ENCODE assay signal across 22 mouse cellular contexts in the genomic region with DNA sequence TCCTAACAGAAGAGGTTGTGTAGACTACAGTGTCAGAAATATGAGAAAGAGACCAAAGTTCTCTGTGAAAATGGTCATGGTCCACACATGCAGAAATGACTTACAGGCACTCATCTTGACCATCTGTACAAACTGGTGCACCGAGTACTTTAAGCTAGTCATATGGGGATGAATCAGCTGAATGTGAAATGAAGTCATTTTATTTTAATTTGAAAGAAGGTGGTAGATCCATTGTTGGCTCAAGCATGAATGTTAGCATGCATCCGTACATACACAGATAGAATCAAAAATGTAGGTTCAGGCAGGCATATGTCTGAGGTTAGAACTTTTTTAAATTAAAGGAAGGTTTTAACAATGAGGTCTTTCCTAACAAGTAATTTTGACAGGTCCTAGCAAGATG.
DNase-seq lines count a peak whose midpoint lies in the region; ATAC-seq lines count a peak whose summit lies in the region.
"Had no signal": no experiment of that assay in that cellular context is flagged by ENCODE, and none has a peak within 500 bp of the region (broad histone marks: within the 10 kb centered on the region; RNA-seq: fewer than 3 reads in every experiment).

No protein-coding gene starts in this region.

- H3K27ac ChIP-seq in hindbrain, embryonic 12.5 days, result no peak overlapping the region

- WGBS in hindbrain, embryonic 12.5 days, result 81% methylated on average over 2 of the region's 2 CpGs

- H3K36me3 ChIP-seq in hindbrain, embryonic 12.5 days, result no peaks in the 10 kb centered on the region
- H3K36me3 ChIP-seq: G1E had no signal

- DNase-seq in frontal cortex, adult 2 months (ENCODE audit: extremely low spot score in 1 of 2, low spot score in 1 of 2), result no peak
- DNase-seq in right cerebral cortex, adult 18-20 months, result peak; percentile 11
- no peak for DNase-seq in right cerebral cortex, postnatal 4 days
- peak; percentile 49 for DNase-seq in brain, adult 2 months (ENCODE audit: low read depth, low spot score)
- DNase-seq: adrenal gland, adult 2 months; adrenal gland, adult 8-10 months; adrenal gland, postnatal 10 days; adrenal gland, postnatal 14 days; adrenal gland, postnatal 25 days; adrenal gland, postnatal 36 days; B cell, adult 2 months; cerebellum, adult 11 months; cerebellum, adult 11-12 months; cerebellum, adult 18-20 months; cerebellum, adult 2 months had no signal

- ATAC-seq in frontal cortex, adult (ENCODE audit: low TSS enrichment), result peak; percentile 91
- no peak for ATAC-seq in hindbrain, embryonic 12.5 days (ENCODE audit: low FRiP score)
- ATAC-seq: activated CD4-positive, CD25-positive, alpha-beta regulatory T cell, adult 4 months; CD4-positive, CD25-positive, alpha-beta regulatory T cell, adult 4 months; Patski had no signal

- no peaks in the 10 kb centered on the region for H3K4me1 ChIP-seq in hindbrain, embryonic 12.5 days

- no peaks in the 10 kb centered on the region for H3K9me3 ChIP-seq in hindbrain, embryonic 12.5 days (replicated peaks)
- H3K9me3 ChIP-seq: G1E had no signal

- no peak overlapping the region for H3K9ac ChIP-seq in hindbrain, embryonic 12.5 days

- no peak overlapping the region for H3K4me2 ChIP-seq in hindbrain, embryonic 12.5 days (replicated peaks)

- H3K4me3 ChIP-seq in hindbrain, embryonic 12.5 days, result no peak overlapping the region

- H3K27me3 ChIP-seq in hindbrain, embryonic 12.5 days, result no peaks in the 10 kb centered on the region
- H3K27me3 ChIP-seq: CH12.LX had no signal

Comparison
In these comparisons a context has a peak if more than half of its experiments do, and no peak if none do; other contexts are left out.
1. DNase-seq: peak in right cerebral cortex, adult 18-20 months (single experiment) and brain, adult 2 months (single experiment); none in frontal cortex, adult 2 months (0 of 2) and right cerebral cortex, postnatal 4 days (single experiment).